Mouse (Mus musculus) heart, postnatal 25 days (tissue): ENCODE measurements around the gene Mplkip. TPM values are rescaled to one million over a fixed set of nuclear protein-coding genes. Genes with fewer than 3 reads are reported as not detected.

Source experiments
- microRNA-seq: library from miRNA; unstranded; fragments of <30 nt; microRNA quantifications from one replicate; pipeline ENCODE4 v1.2.0, GENCODE M21; 2022
- total RNA-seq, 2 experiments: library from RNA; stranded (reverse); gene quantifications; 2 replicates each; pipeline ENCODE4 v1.2.3; 2021

Gene Mplkip
- total RNA-seq, 2 experiments from 2014 or later: 7.8 to 8.0 TPM

Small RNA genes within 50 kb of the gene (microRNA-seq; reads per million reads assigned to microRNA genes)
- not detected for gene Mir466i

Other genes starting within 250 kb of the Mplkip start
- gene Sugct, start 361 bp downstream of the Mplkip start, total RNA-seq: under 1 TPM; 0.61 to 0.96 TPM
- 10 to 100 TPM; 22.3 to 28.9 TPM for gene Cdk13, start 109.9 kb downstream of the Mplkip start, total RNA-seq
- 10 to 100 TPM; 39.0 to 40.9 TPM for gene Rala, start 249.0 kb downstream of the Mplkip start, total RNA-seq